Mouse (Mus musculus): ENCODE measurements around the gene Il1rl2.

DNA sequence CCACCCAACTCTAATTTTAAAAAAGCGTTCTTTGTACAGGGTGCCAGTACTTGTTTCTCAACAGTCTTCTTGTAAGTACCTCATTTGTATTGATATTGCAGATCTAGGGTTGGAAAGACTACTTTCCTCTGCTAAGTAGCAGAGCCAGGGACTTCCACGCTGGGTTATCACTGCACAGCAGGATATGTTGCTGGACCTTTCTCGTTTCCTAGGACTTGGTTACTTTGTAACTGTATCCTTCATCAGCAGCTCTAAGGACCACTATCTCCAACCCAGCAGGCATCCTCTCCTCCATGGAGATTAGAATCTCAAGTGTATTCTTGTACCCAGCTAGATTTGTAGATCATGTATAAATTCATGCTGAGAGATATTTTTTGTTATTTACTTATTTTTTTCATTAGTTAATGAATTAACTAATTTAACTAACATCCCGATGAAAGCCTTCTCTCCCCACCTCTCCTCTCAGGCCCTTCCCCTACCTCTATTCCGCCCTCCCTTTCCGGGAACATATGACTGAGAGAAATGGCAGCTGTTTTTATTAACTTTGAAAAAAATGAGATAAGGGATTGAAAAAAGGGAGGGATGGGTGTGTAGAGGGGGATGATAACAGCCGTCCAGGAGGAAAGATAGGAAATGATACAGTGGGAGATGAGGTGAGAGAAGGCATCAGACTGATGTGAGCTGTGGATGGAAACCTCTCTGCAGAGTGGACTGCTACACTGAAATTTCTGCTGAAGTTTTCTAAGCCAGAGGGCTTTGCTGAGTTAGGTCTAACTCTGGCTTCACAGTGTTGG lies 90.7 kb downstream of the Il1rl2 start:
- TF ChIP-seq CTCF (IDR thresholded peaks at IDR 0.05; ENCODE audit: control insufficient read depth, insufficient read depth, insufficient replicate concordance, low read depth, low read length) (no peak), POLR2A (IDR thresholded peaks at IDR 0.05; ENCODE audit: control insufficient read depth, low read depth, low read length) (no peak)
